Mouse (Mus musculus): Measurements from ENCODE around the gene Grid2.

Grid2 gene

DNA sequence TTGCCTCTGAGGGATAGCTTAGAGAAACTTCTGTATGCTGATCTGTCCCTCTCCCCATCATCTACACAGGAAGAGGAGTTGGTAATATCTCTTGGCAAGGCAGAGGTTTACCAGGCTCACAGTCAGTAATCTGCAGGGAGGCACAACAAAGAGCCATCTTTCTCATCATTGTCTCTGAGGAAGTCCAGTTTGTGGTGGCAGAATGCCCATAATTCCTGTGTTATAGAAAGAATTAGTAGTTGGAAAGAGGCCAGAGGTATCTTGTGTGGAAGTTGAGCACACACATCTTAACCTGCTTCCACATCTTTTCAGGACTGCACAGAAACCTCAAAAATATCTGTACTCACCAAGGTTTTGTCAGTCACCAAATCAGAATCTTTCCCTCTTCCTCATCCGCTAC lies 1071.3 kb downstream of the Grid2 start:
- no peak for DNase-seq (ENCODE audit: low spot score)

GRCm38 (mm10) chr6:64327876-64328275 lies 1072.2 kb downstream of the Grid2 start:
- DNase-seq (ENCODE audit: low spot score): no peak

- no peak for DNase-seq (ENCODE audit: low spot score)
These were observed 1142.9 kb downstream of the Grid2 start for GRCm38 (mm10) chr6:64398413-64399098.

- DNase-seq (ENCODE audit: low spot score): no peak
These were observed 1172.0 kb downstream of the Grid2 start for GRCm38 (mm10) chr6:64427658-64428057.

DNA sequence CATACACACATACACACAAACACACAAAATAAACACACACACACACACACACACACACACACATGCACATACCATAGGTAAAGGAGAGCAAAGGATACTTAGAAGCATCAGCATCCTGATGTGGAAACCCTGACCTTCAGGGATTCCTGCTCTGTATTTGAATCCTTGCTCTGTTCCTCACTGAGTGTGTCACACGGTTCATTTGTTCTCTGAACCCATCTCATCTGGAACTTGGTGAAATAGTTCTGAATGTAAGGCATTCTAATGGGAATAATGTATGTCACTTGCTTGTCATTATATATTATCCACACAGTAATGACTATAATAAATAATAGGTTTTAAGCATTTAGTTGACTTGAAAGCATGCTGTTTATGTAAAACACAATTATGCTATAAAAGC lies 1173.2 kb downstream of the Grid2 start:
- no peak for DNase-seq (ENCODE audit: low spot score)

- no peak for DNase-seq (ENCODE audit: low spot score)
These were observed 1192.5 kb downstream of the Grid2 start for GRCm38 (mm10) chr6:64448127-64448526.

GRCm38 (mm10) chr6:64448864-64449355 lies 1193.2 kb downstream of the Grid2 start:
- peak; percentile 10 for DNase-seq (ENCODE audit: low spot score)

DNA sequence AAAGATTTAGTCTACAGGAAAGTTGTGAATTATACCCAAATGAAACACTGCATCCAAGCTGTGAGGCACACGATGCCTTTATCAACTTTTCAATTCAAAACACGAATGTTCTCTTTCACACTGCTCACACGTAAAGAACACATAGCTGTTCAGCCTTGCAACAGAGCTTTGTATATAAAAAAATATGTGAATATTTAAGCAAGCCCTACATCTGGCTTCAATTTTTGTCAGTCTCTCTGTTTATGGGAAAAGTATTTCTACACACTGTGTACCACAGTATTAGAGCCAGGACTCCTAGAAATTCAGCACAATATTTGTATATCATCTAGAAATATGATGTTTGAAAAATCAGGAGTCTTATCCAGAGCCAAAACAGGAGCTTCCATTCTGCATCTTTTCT lies 1195.1 kb downstream of the Grid2 start:
- no peak for DNase-seq (ENCODE audit: low spot score)

GRCm38 (mm10) chr6:64479884-64480283 lies 1224.2 kb downstream of the Grid2 start:
- DNase-seq (ENCODE audit: low spot score): no peak

- DNase-seq (ENCODE audit: low spot score): no peak
These were observed 1224.9 kb downstream of the Grid2 start for GRCm38 (mm10) chr6:64480592-64480991.

GRCm38 (mm10) chr6:64490313-64491067 lies 1234.8 kb downstream of the Grid2 start:
- no peak for DNase-seq (ENCODE audit: low spot score)

GRCm38 (mm10) chr6:64504394-64504793 lies 1248.7 kb downstream of the Grid2 start:
- peak; percentile 6 for DNase-seq (ENCODE audit: low spot score)

- DNase-seq (ENCODE audit: low spot score): no peak
These were observed 1286.5 kb downstream of the Grid2 start for GRCm38 (mm10) chr6:64542168-64542567.

- DNase-seq (ENCODE audit: low spot score): no peak
These were observed 1298.0 kb downstream of the Grid2 start for GRCm38 (mm10) chr6:64553645-64554044.

- no peak for DNase-seq (ENCODE audit: low spot score)
These were observed 1299.5 kb downstream of the Grid2 start for GRCm38 (mm10) chr6:64555220-64555619.

GRCm38 (mm10) chr6:64568599-64568998 lies 1312.9 kb downstream of the Grid2 start:
- DNase-seq (ENCODE audit: low spot score): peak; percentile 50

- no peak for DNase-seq (ENCODE audit: low spot score)
These were observed 1325.7 kb downstream of the Grid2 start for GRCm38 (mm10) chr6:64581338-64581737.

- no peak for DNase-seq (ENCODE audit: low spot score)
These were observed 1333.0 kb downstream of the Grid2 start for GRCm38 (mm10) chr6:64588487-64589205.

DNA sequence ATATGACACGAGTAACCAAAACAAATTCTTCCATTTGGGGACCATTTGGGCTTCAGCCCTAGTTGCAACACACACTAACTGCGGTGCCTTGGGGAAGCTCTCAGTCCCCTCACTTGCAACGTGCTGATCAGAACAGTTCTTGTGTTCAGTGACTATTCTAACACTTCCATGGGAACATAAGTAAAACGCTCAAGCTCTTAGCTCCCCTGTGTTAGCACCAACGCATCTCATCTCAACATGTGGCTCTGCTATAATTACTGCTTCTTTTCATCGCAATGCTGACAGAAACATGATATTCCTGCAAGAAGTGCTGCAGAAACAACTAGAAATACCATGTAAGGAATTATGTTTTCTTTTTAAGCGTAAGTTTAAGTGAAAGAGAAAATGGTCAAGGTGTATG lies 1340.6 kb downstream of the Grid2 start:
- no peak for DNase-seq (ENCODE audit: low spot score)

DNA sequence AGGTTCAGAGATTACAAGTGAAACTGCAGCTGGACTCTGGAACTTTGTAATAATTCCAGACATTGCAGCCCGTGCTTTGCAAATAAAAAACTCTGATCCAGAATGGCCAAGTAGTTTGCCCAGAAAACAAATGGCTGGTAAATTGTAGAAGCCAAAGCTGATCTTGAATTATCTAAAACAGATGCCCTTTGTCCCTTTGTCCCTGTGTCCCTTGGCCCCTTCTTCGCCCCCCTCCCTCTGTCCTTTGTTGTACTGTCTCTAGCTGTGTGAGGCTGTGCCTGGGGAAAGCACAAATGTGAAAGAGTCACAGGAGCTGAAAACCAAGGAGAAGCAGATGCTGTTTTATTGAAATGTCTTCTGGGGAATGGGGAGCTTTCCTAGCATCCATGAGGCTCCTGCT lies 1341.2 kb downstream of the Grid2 start:
- peak; percentile 61 for DNase-seq (ENCODE audit: low spot score)

- DNase-seq (ENCODE audit: low spot score): peak; percentile 56
These were observed 1342.5 kb downstream of the Grid2 start for GRCm38 (mm10) chr6:64598144-64598561.

DNA sequence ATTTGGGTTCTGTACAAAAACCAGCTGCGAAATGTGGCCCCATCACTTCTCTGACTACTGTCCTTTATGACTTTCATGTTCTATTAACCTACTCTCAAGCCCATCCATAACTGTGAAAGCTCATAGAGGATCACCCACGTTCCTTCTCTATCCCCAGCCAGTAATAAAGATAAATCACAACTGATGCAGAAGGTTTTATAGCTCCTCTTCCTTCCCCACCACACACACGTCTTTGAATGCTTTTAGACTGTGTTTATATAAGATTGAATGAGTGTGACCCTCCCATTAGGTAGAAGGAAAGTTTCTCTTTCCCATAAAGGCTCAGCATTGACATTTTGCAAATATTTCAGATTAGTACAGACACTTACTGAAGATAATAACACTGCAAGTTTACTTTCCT lies 1350.1 kb downstream of the Grid2 start:
- no peak for DNase-seq (ENCODE audit: low spot score)

GRCm38 (mm10) chr6:64607041-64607440 lies 1351.4 kb downstream of the Grid2 start:
- DNase-seq (ENCODE audit: low spot score): no peak
